Mouse (Mus musculus): ENCODE measurements around the gene Als2cr12. TPM values are rescaled to one million over a fixed set of nuclear protein-coding genes. Genes with fewer than 3 reads are reported as not detected.
"Not testable (repeated sequence)": the region's sequence is repeated elsewhere in the genome, so short reads cannot be mapped to it uniquely, and the experiment has no call there.

The Als2cr12 gene
- polyA plus RNA-seq, 1 experiment = 0.16 TPM

DNA sequence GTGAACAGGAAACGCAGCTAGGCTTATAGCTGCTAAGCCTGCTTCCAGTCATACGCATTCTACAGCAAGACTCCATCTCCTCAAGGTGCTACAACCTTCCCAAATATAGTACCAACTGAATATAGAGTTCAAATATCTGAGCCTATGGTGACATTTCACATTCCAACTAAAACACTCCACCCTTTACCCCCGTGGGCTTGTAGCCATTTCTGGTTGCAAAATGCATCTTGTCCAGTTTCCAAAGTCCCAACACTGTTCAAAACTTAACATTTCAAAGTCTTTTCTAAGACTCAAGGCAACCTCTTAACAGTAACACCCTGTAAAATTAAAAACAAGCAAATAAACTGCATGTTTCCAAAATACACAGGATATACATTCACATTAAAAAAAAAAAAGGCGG, 80.6 kb downstream of the Als2cr12 start:
- DNase-seq = no peak
- TF ChIP-seq POLR2A (IDR thresholded peaks at IDR 0.05; ENCODE audit: control insufficient read depth, extremely low read depth, insufficient read depth, low read length, poor library complexity) = no peak
- no peak for TF ChIP-seq CTCF (IDR thresholded peaks at IDR 0.05; ENCODE audit: borderline replicate concordance, control insufficient read depth, extremely low read depth, insufficient read depth, low read length, poor library complexity)
- Histone ChIP-seq H3K36me3 (ENCODE audit: control insufficient read depth, insufficient read depth, low read length) (no peaks in the 10 kb centered on the region), H3K27me3 (ENCODE audit: control insufficient read depth, insufficient read depth, low read length) (no peaks in the 10 kb centered on the region), H3K4me1 (replicated peaks; ENCODE audit: control insufficient read depth, insufficient read depth, low read length) (no peaks in the 10 kb centered on the region), H3K27ac (ENCODE audit: control insufficient read depth, insufficient read depth, low read length) (no peak overlapping the region), H3K4me3 (ENCODE audit: control insufficient read depth, insufficient read depth, low read length) (no peak overlapping the region)
- WGBS = 86% methylated on average over 4 of the region's 4 CpGs

DNA sequence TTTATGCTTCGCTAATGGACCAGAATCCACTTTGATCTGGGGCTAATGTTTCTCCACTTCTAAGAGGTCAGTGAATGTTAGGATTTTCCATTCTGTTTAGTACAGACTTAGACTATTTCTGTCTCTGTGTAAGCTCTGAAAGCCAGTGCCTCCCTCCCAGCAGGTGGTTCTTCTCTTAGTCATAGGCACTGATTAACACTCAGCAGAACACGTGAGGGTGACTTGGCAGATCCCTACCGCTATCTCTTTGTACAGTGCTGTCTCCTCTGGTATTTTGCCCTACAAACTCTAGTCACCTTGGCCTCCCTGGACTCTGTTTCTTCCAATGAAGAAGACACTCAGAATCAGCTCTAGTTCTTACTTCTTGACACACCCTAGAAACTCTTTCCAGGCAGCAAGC, 81.4 kb downstream of the Als2cr12 start:
- no peaks in the 10 kb centered on the region for H3K4me1 ChIP-seq (replicated peaks; ENCODE audit: control insufficient read depth, insufficient read depth, low read length)
- H3K27me3 ChIP-seq (ENCODE audit: control insufficient read depth, insufficient read depth, low read length) = no peaks in the 10 kb centered on the region
- H3K4me3 ChIP-seq (ENCODE audit: control insufficient read depth, insufficient read depth, low read length) = no peak overlapping the region
- no peaks in the 10 kb centered on the region for H3K36me3 ChIP-seq (ENCODE audit: control insufficient read depth, insufficient read depth, low read length)
- DNase-seq = no peak
- H3K27ac ChIP-seq (ENCODE audit: control insufficient read depth, insufficient read depth, low read length) = no peak overlapping the region
- WGBS = 90% methylated on average over 3 of the region's 3 CpGs
- TF ChIP-seq CTCF (IDR thresholded peaks at IDR 0.05; ENCODE audit: borderline replicate concordance, control insufficient read depth, extremely low read depth, insufficient read depth, low read length, poor library complexity) = no peak
- no peak for TF ChIP-seq POLR2A (IDR thresholded peaks at IDR 0.05; ENCODE audit: control insufficient read depth, extremely low read depth, insufficient read depth, low read length, poor library complexity)

DNA sequence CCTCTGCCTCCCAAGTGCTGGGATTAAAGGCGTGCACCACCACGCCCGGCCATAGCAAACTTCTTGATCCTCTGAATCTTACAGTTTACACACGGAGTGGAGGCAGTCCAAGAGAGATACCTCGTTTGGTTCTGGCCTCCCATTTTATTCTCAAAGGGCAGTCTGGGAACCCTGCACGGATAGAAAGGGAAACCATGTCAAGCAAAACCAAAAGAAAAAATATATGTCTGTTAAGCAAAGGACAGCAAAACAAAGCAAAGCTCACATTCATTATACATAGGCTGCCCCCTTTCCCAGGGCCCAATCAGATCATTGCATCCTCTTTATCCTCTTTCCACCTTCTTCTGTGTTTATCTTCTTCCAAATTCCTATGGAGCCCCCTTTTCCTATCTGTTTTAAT, 82.0 kb downstream of the Als2cr12 start:
- TF ChIP-seq CTCF (IDR thresholded peaks at IDR 0.05; ENCODE audit: borderline replicate concordance, control insufficient read depth, extremely low read depth, insufficient read depth, low read length, poor library complexity) = no peak
- no peak for TF ChIP-seq POLR2A (IDR thresholded peaks at IDR 0.05; ENCODE audit: control insufficient read depth, extremely low read depth, insufficient read depth, low read length, poor library complexity)
- Histone ChIP-seq H3K4me1 (replicated peaks; ENCODE audit: control insufficient read depth, insufficient read depth, low read length) (no peaks in the 10 kb centered on the region), H3K36me3 (ENCODE audit: control insufficient read depth, insufficient read depth, low read length) (no peaks in the 10 kb centered on the region), H3K4me3 (ENCODE audit: control insufficient read depth, insufficient read depth, low read length) (no peak overlapping the region), H3K27me3 (ENCODE audit: control insufficient read depth, insufficient read depth, low read length) (no peaks in the 10 kb centered on the region), H3K27ac (ENCODE audit: control insufficient read depth, insufficient read depth, low read length) (no peak overlapping the region)
- peak; percentile 5 for DNase-seq
- WGBS = 90% methylated on average over 6 of the region's 6 CpGs

DNA sequence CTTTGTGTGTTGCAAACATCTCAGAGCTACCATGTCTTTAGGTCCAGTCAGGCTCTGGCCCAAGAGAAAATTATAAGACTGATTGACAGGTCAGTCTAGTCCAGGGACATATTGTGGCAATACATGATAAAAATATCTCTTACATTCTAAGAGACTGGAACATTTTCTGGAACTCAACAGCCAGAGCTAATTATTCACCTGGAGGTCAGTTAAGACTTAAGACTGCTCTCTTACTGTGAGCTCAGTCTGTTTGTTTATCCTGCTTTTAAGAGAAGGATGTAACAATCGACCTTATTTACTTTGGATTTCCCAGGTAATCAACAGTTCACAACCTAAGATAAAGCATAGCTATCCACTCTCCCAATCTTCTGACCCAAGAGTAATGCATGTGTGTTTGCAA, 85.2 kb downstream of the Als2cr12 start:
- no peak overlapping the region for H3K27ac ChIP-seq (ENCODE audit: control insufficient read depth, insufficient read depth, low read length)
- WGBS = 54% methylated on average over 1 of the region's 1 CpGs
- no peak for DNase-seq
- TF ChIP-seq POLR2A (IDR thresholded peaks at IDR 0.05; ENCODE audit: control insufficient read depth, extremely low read depth, insufficient read depth, low read length, poor library complexity) (no peak), CTCF (IDR thresholded peaks at IDR 0.05; ENCODE audit: borderline replicate concordance, control insufficient read depth, extremely low read depth, insufficient read depth, low read length, poor library complexity) (no peak)
- no peaks in the 10 kb centered on the region for H3K27me3 ChIP-seq (ENCODE audit: control insufficient read depth, insufficient read depth, low read length)
- H3K36me3 ChIP-seq (ENCODE audit: control insufficient read depth, insufficient read depth, low read length) = no peaks in the 10 kb centered on the region
- no peaks in the 10 kb centered on the region for H3K4me1 ChIP-seq (replicated peaks; ENCODE audit: control insufficient read depth, insufficient read depth, low read length)
- H3K4me3 ChIP-seq (ENCODE audit: control insufficient read depth, insufficient read depth, low read length) = no peak overlapping the region

DNA sequence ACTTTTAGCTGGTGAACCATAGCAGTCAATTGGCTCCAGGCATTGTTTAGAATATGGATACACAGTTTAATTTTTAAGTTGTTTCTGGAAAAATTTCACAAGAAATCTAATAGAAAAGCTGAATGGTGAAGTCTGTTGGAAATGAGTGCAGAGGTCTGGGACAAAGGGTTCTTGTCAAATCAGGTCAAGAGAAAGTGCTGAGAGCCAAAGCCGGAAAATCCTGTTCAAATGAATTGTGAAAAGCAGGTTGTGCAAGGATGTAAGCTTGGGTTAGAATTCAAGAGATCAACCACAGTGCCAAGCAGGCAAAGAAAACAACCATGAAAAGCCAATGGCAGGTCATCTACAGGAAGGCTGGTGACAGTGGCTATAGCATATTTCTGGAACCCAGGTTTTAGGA, 85.6 kb downstream of the Als2cr12 start:
- H3K4me3 ChIP-seq (ENCODE audit: control insufficient read depth, insufficient read depth, low read length) = no peak overlapping the region
- H3K27me3 ChIP-seq (ENCODE audit: control insufficient read depth, insufficient read depth, low read length) = no peaks in the 10 kb centered on the region
- 97% methylated on average over 1 of the region's 1 CpGs for WGBS
- H3K36me3 ChIP-seq (ENCODE audit: control insufficient read depth, insufficient read depth, low read length) = no peaks in the 10 kb centered on the region
- H3K4me1 ChIP-seq (replicated peaks; ENCODE audit: control insufficient read depth, insufficient read depth, low read length) = no peaks in the 10 kb centered on the region
- DNase-seq = no peak
- TF ChIP-seq CTCF (IDR thresholded peaks at IDR 0.05; ENCODE audit: borderline replicate concordance, control insufficient read depth, extremely low read depth, insufficient read depth, low read length, poor library complexity) (no peak), POLR2A (IDR thresholded peaks at IDR 0.05; ENCODE audit: control insufficient read depth, extremely low read depth, insufficient read depth, low read length, poor library complexity) (no peak)
- no peak overlapping the region for H3K27ac ChIP-seq (ENCODE audit: control insufficient read depth, insufficient read depth, low read length)

DNA sequence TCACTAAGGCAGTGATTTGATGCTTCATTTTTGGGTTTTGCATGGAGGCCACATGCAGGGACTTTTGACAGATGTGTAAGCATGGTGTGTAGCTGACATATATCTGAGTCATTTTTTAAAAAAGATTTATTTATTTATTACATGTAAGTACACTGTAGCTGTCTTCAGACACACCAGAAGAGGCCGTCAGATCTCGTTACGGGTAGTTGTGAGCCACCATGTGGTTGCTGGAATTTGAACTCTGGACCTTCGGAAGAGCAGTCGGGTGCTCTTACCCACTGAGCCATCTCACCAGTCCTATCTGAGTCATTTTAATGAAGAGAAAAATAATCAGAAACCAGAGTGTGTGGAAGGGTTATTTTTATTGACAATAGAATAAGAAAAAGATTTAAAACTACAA, 86.2 kb downstream of the Als2cr12 start:
- not testable (repeated sequence) for DNase-seq; H3K27me3 ChIP-seq (ENCODE audit: control insufficient read depth, insufficient read depth, low read length); H3K27ac ChIP-seq (ENCODE audit: control insufficient read depth, insufficient read depth, low read length); H3K4me3 ChIP-seq (ENCODE audit: control insufficient read depth, insufficient read depth, low read length); H3K4me1 ChIP-seq (replicated peaks; ENCODE audit: control insufficient read depth, insufficient read depth, low read length); H3K36me3 ChIP-seq (ENCODE audit: control insufficient read depth, insufficient read depth, low read length)
- WGBS = 95% methylated on average over 5 of the region's 5 CpGs

DNA sequence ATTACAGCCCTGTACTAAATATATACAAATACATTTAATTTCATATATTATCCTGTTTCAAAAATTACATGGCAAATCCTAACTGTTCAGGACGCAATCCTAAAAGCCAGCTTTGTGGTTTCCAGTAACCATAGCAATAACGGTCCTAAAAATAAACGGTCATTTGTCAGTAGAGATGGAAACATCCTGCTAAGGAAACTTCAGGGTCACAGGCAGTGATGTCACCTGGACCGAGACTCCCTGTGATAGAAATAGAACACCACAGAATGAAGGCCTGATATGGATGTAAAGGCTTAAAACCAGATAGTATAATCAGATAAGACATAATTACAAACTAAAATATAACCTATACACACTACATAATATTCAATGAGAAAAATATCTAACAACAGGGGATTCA, 92.1 kb downstream of the Als2cr12 start:
- TF ChIP-seq POLR2A (IDR thresholded peaks at IDR 0.05; ENCODE audit: control insufficient read depth, extremely low read depth, insufficient read depth, low read length, poor library complexity) (no peak), CTCF (IDR thresholded peaks at IDR 0.05; ENCODE audit: borderline replicate concordance, control insufficient read depth, extremely low read depth, insufficient read depth, low read length, poor library complexity) (no peak)
- H3K36me3 ChIP-seq (ENCODE audit: control insufficient read depth, insufficient read depth, low read length) = no peaks in the 10 kb centered on the region
- H3K4me3 ChIP-seq (ENCODE audit: control insufficient read depth, insufficient read depth, low read length) = no peak overlapping the region
- no peaks in the 10 kb centered on the region for H3K27me3 ChIP-seq (ENCODE audit: control insufficient read depth, insufficient read depth, low read length)
- 31% methylated on average over 4 of the region's 4 CpGs for WGBS
- DNase-seq = no peak
- no peak overlapping the region for H3K27ac ChIP-seq (ENCODE audit: control insufficient read depth, insufficient read depth, low read length)
- no peaks in the 10 kb centered on the region for H3K4me1 ChIP-seq (replicated peaks; ENCODE audit: control insufficient read depth, insufficient read depth, low read length)

Measured in thymus, adult 2 months (tissue).